Mouse (Mus musculus) megakaryocyte-erythroid progenitor cell, adult 5-6 weeks (primary cell): Measurements from ENCODE around the gene Cldn11. TPM values are rescaled to one million over a fixed set of nuclear protein-coding genes. Genes with fewer than 3 reads are reported as not detected.
"Not testable (repeated sequence)": the region's sequence is repeated elsewhere in the genome, so short reads cannot be mapped to it uniquely, and the experiment has no call there.

Experiments used
- ATAC-seq: replicated peaks from 2 replicates; pipeline ENCODE4 v1.8.0; 2016; ENCODE audit warnings: mild to moderate bottlenecking, inconsistent platforms; ENCODE audit not compliant: severe bottlenecking, poor library complexity, low FRiP score, low TSS enrichment
- total RNA-seq, 2 experiments: library from RNA; stranded (forward) in 1 of 2; stranded (reverse) in 1 of 2; fragments of 200-1000, 215-1000 nt in 1 of 2; fragments of >200 nt in 1 of 2; fragmentation: Nextera tagmentation in 1 of 2; gene quantifications; 2 replicates each; pipeline ENCODE4 v1.2.3; 2014 to 2017

Cldn11 gene
- not detected in 2 replicates for total RNA-seq (2014; fragmentation: Nextera tagmentation)
- not detected in 2 replicates for total RNA-seq (2017)

GRCm38 (mm10) chr3:31149706-31150105 is at the start of gene Cldn11:
Cldn11 (plus strand) TSS chr3:31149920.
- ATAC-seq, result no peak

- no peak for ATAC-seq
Observed at GRCm38 (mm10) chr3:31100026-31100425, 49.7 kb upstream of the Cldn11 start.

- ATAC-seq, result no peak
Observed at GRCm38 (mm10) chr3:31100802-31101201, 48.9 kb upstream of the Cldn11 start.

GRCm38 (mm10) chr3:31104936-31105335 is 44.8 kb upstream of the Cldn11 start:
- ATAC-seq, result peak; percentile 47; the same call in 1 of the 2 replicates

GRCm38 (mm10) chr3:31106597-31106996 is 43.1 kb upstream of the Cldn11 start:
- no peak for ATAC-seq

- no peak for ATAC-seq
Observed at GRCm38 (mm10) chr3:31107674-31108073, 42.0 kb upstream of the Cldn11 start.

GRCm38 (mm10) chr3:31109108-31109507 is 40.6 kb upstream of the Cldn11 start:
- ATAC-seq, result no peak

GRCm38 (mm10) chr3:31123098-31123497 is 26.6 kb upstream of the Cldn11 start:
- no peak for ATAC-seq

GRCm38 (mm10) chr3:31126303-31126702 is 23.4 kb upstream of the Cldn11 start:
- no peak for ATAC-seq

- ATAC-seq, result no peak
Observed at GRCm38 (mm10) chr3:31126848-31127247, 22.9 kb upstream of the Cldn11 start.

GRCm38 (mm10) chr3:31129766-31130165 is 20.0 kb upstream of the Cldn11 start:
- no peak for ATAC-seq

GRCm38 (mm10) chr3:31133664-31134063 is 16.1 kb upstream of the Cldn11 start:
- ATAC-seq, result no peak

- peak; percentile 75 for ATAC-seq
Observed at GRCm38 (mm10) chr3:31134246-31134645, 15.5 kb upstream of the Cldn11 start.

GRCm38 (mm10) chr3:31134696-31135095 is 15.0 kb upstream of the Cldn11 start:
- ATAC-seq, result no peak

GRCm38 (mm10) chr3:31136591-31136990 is 13.1 kb upstream of the Cldn11 start:
- not testable (repeated sequence) for ATAC-seq

- ATAC-seq, result peak; percentile 60; the same call in 1 of the 2 replicates
Observed at GRCm38 (mm10) chr3:31138454-31139424, 11.0 kb upstream of the Cldn11 start.

GRCm38 (mm10) chr3:31141621-31142020 is 8.1 kb upstream of the Cldn11 start:
- no peak for ATAC-seq

- ATAC-seq, result not testable (repeated sequence)
Observed at GRCm38 (mm10) chr3:31145222-31145621, 4.5 kb upstream of the Cldn11 start.

GRCm38 (mm10) chr3:31145641-31146290 is 4.0 kb upstream of the Cldn11 start:
- ATAC-seq, result peak; percentile 96

- no peak for ATAC-seq
Observed at GRCm38 (mm10) chr3:31148595-31148994, 1.1 kb upstream of the Cldn11 start.
